Mouse (Mus musculus): Measurements from ENCODE around the gene Fcna. TPM values are rescaled to one million over a fixed set of nuclear protein-coding genes. Genes with fewer than 3 reads are reported as not detected.

The Fcna gene
- total RNA-seq (2021): 1 to 10 TPM in 1 of 2 experiments, under 1 TPM in 1; 0.56 to 1.1 TPM
- long read RNA-seq: 0 reads

GRCm38 (mm10) chr2:25627811-25628210 is at the start of gene Fcna:
Fcna (minus strand) TSS chr2:25628030.
- no peak for DNase-seq (ENCODE audit: low spot score in 2 of 2)

DNA sequence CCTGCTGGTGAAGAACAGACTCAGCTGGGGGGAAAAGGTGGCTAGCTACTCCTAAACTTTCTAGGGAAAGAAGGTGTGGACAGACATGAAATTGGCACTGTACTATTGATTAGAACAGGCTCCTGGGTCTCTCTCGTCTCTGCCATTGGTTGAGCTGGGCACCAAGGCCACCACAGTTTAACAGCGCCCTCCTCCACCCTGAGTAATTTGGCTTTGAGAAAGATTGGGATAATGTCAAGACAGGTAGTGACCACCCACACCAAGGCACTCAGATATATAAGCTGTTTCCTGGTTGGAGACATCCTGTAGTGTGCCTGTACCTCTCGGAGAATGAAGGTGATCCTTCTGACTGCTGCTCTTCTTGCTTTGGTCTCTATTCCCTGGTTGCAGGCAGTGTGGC is 48.7 kb upstream of the Fcna start, which contains the start of gene Lcn6:
Gene Lcn6 (plus strand): TSS at position 301 of the 400 bp plus-strand sequence.
- DNase-seq (ENCODE audit: low spot score in 2 of 2): no peak

- no peak for DNase-seq (ENCODE audit: low spot score in 2 of 2)
Measured at GRCm38 (mm10) chr2:25666516-25666915, 38.7 kb upstream of the Fcna start.

DNA sequence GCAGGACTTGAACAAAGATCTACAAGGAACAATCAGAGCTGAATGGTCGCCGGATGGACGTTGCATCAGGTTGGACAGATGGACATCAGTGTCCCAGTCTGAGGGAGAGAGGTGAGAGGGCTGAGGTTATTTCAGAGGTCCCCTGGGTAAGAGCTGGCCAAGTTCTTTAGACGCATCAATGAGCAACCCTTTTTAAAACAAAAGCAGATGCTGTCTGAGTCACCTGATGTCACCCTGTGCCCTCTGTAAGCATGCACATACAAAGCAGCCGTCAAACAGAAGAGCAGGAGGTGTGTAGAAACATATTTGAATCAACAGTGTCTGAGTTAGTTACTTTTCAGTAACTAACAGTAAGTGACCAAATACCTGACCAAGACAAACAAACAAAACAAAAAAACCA is 36.3 kb upstream of the Fcna start:
- no peak for DNase-seq (ENCODE audit: low spot score in 2 of 2)

GRCm38 (mm10) chr2:25663511-25663910 is 35.7 kb upstream of the Fcna start:
- peak in 1 of 2 experiments; percentile 57 for DNase-seq (ENCODE audit: low spot score in 2 of 2)

- no peak for DNase-seq (ENCODE audit: low spot score in 2 of 2)
Measured at GRCm38 (mm10) chr2:25661245-25661970, 33.6 kb upstream of the Fcna start.

GRCm38 (mm10) chr2:25660279-25660678 is 32.4 kb upstream of the Fcna start:
- no peak for DNase-seq (ENCODE audit: low spot score in 2 of 2)

DNA sequence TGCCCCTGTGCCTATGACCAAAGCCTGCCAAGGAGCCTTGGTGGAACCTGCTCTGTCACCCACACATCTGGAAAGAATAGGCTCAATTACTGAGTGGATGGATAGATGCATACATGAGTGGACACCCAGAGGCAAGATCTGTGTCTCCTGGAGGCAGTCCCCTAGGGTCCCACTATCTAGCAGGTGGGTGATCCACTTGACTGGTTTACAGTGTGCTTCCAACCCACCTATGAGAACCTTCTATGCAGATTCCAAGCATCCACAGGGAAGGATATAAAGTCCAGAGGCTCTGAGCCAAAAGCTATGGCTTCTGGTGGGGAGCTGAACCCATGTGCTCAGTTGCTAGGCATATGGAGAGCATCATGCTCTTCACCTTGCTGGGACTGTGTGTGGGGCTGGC is 29.8 kb upstream of the Fcna start, which contains the start of gene Lcn5:
Gene Lcn5 (plus strand): TSS at position 301 of the 400 bp plus-strand sequence.
- no peak for DNase-seq (ENCODE audit: low spot score in 2 of 2)

DNA sequence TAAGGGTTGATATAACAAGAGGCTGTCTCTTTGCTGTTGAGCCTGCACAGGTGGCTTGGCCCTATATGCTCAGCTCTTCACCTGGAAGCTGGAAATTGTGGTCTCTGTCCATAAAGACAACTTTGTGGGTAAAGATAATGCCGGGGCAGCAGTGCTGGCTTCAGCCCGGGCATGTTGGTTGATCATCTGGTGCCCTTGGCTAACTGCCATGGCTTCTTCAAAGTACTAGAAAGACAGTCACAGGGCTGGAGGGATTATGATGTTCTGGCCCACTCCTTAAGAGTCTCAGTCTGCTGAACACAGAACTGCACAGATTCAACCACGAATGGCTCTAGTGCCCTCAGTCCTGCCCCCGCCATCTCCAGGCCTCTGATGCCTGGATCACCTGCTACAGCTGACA is 29.4 kb upstream of the Fcna start:
- no peak for DNase-seq (ENCODE audit: low spot score in 2 of 2)

GRCm38 (mm10) chr2:25656691-25657090 is 28.9 kb upstream of the Fcna start:
- peak in 1 of 2 experiments; percentile 4 for DNase-seq (ENCODE audit: low spot score in 2 of 2)

GRCm38 (mm10) chr2:25654502-25654901 is 26.7 kb upstream of the Fcna start:
- no peak for DNase-seq (ENCODE audit: low spot score in 2 of 2)

GRCm38 (mm10) chr2:25652902-25653301 is 25.1 kb upstream of the Fcna start, which contains the start of gene Lcn8:
Lcn8 (plus strand) TSS chr2:25653120.
- DNase-seq (ENCODE audit: low spot score in 2 of 2): no peak

DNA sequence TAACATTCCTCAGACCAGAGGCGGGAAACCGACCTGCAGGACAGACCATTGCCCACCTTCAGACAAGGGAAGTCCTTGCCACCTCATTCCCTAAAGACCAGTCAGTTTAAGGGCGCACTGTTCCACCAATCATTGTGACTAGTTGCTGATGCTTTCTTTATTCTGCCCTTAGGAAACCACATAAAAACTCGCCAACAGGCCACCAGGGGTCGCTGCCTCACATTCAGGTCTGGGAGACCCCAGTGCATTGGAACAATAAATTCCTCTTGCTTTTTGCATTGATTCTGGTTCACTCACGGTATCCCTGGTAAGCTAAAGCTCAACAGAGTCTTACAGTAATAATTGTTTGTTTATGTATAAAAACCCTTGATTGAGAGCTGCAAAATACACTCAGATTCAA is 12.1 kb upstream of the Fcna start:
- peak in 1 of 2 experiments; percentile 47 for DNase-seq (ENCODE audit: low spot score in 2 of 2)

GRCm38 (mm10) chr2:25634046-25634445 is 6.2 kb upstream of the Fcna start:
- no peak for DNase-seq (ENCODE audit: low spot score in 2 of 2)

GRCm38 (mm10) chr2:25633616-25634015 is 5.8 kb upstream of the Fcna start:
- no peak for DNase-seq (ENCODE audit: low spot score in 2 of 2)

DNA sequence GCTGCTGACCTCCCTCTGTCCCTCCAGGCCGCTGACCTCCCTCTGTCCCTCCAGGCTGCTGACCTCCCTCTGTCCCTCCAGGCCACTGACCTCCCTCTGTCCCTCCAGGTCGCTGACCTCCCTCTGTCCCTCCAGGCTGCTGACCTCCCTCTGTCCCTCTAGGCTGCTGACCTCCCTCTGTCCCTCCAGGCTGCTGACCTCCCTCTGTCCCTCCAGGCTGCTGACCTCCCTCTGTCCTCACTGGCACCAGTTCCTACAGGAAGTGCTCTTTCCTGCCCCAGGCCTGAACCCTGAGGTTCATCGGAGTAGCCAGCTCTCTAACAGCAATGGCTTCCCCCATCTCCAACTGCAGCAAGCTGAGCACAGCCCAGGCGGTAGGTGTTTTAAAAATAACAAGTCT is 908 bp upstream of the Fcna start:
- no peak for DNase-seq (ENCODE audit: low spot score in 2 of 2)

- DNase-seq (ENCODE audit: low spot score in 2 of 2): no peak
Measured at GRCm38 (mm10) chr2:25625986-25626385, 1.8 kb downstream of the Fcna start.

- peak; percentile 77 to 86 for DNase-seq (ENCODE audit: low spot score in 2 of 2)
Measured at GRCm38 (mm10) chr2:25621229-25622200, 6.3 kb downstream of the Fcna start, which contains the start of gene Tmem141. Tmem141 (minus strand) TSS chr2:25622005.

DNA sequence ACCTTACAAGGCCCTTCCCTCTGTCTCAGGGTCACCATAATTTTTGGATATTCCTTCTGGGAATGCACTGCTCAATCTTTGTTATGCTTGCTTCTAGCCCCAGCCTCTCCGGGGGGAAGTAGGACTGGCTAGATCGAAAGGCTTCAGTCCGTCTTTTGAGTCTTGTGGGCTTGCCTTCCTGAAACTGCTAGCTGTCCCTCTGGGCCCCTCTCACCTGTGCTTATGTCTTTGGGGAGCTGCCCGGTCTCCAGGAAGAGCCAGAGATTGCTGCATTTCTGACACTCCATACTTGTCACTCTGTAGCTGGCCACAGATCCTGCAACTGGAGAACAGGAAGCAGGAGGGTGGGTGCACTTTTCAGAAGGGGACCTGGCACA is 7.0 kb downstream of the Fcna start:
- DNase-seq (ENCODE audit: low spot score in 2 of 2): no peak

DNA sequence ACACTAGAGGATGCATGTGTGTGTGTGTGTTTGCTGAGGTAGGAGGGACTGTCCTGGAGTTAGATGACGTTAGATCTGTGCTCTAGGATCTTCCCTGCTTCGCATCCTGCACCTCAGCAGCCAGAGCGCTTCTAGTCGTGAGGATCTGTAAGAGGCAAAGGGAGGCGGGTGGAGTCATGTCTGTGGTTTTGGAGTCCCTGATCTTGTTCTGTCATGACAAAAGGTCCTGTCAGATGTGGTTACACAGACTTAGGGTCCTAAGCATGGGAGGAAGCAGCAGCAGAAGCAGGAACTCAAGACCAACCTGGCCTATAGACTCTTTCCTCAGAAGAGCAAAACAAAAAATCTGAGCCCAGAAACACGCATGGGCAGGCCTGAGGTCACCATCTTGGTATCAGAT is 7.4 kb downstream of the Fcna start:
- no peak for DNase-seq (ENCODE audit: low spot score in 2 of 2)

GRCm38 (mm10) chr2:25617578-25617977 is 10.3 kb downstream of the Fcna start, which contains the start of gene Ccdc183:
Ccdc183 (minus strand) TSS chr2:25617678.
- no peak for DNase-seq (ENCODE audit: low spot score in 2 of 2)

DNA sequence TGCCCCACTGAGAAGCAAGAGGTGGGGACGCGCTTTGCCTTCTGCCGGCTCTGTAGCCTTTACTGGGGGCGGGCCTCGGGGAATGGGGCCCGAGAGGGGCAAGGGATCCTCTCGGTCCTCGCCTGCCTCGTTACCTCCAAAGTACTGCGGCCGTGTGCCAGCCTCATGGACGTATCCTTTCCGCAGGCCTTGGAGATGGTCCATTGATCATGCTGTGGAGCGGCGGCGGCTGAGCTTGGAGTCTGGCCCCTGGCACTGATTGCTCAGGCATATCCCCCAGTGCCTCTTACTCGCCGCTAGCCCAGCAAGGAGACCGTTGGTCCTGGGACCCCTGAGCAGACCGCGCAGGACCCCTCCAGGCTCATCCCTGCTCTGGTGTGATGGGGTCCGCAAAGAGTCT is 11.4 kb downstream of the Fcna start:
- no peak for DNase-seq (ENCODE audit: low spot score in 2 of 2)

Data from layer of hippocampus, adult 18-20 months (tissue).